Mouse (Mus musculus): ENCODE measurements at regions not wholly inside any gene's neighbourhood (a gene's known extent, or its start where the extent isn't known, plus 50 kb on each side); places are given as distances from the start of the nearest gene placed in this dataset.

- TF ChIP-seq GATA1 (IDR thresholded peaks at IDR 0.05; ENCODE audit: low read length), result no peak
Measured at GRCm38 (mm10) chr7:119384670-119385241, 74.3 kb downstream of the Gp2 start.

GRCm38 (mm10) chr7:119379935-119380334 lies 79.2 kb downstream of the Gp2 start:
- no peak for TF ChIP-seq GATA1 (IDR thresholded peaks at IDR 0.05; ENCODE audit: low read length)

GRCm38 (mm10) chr7:119364268-119364596 lies 94.9 kb downstream of the Gp2 start:
- TF ChIP-seq GATA1 (IDR thresholded peaks at IDR 0.05; ENCODE audit: low read length), result no peak

- no peak for TF ChIP-seq GATA1 (IDR thresholded peaks at IDR 0.05; ENCODE audit: low read length)
Measured at GRCm38 (mm10) chr7:119363552-119364267, 95.4 kb downstream of the Gp2 start.

- TF ChIP-seq GATA1 (IDR thresholded peaks at IDR 0.05; ENCODE audit: low read length), result no peak
Measured at GRCm38 (mm10) chr7:119357338-119357737, 101.7 kb downstream of the Gp2 start.

GRCm38 (mm10) chr7:119356251-119356650 lies 102.8 kb downstream of the Gp2 start:
- TF ChIP-seq GATA1 (IDR thresholded peaks at IDR 0.05; ENCODE audit: low read length), result no peak

- no peak for TF ChIP-seq GATA1 (IDR thresholded peaks at IDR 0.05; ENCODE audit: low read length)
Measured at GRCm38 (mm10) chr7:119352571-119352970, 106.5 kb downstream of the Gp2 start.

- no peak for TF ChIP-seq GATA1 (IDR thresholded peaks at IDR 0.05; ENCODE audit: low read length)
Measured at GRCm38 (mm10) chr7:119350641-119351040, 108.4 kb downstream of the Gp2 start.

GRCm38 (mm10) chr7:119343380-119343779 lies 115.7 kb downstream of the Gp2 start:
- TF ChIP-seq GATA1 (IDR thresholded peaks at IDR 0.05; ENCODE audit: low read length), result no peak

- no peak for TF ChIP-seq GATA1 (IDR thresholded peaks at IDR 0.05; ENCODE audit: low read length)
Measured at GRCm38 (mm10) chr7:119333102-119333501, 126.0 kb downstream of the Gp2 start.

GRCm38 (mm10) chr7:119330460-119331109 lies 128.5 kb downstream of the Gp2 start:
- TF ChIP-seq GATA1 (IDR thresholded peaks at IDR 0.05; ENCODE audit: low read length), result no peak

- TF ChIP-seq GATA1 (IDR thresholded peaks at IDR 0.05; ENCODE audit: low read length), result no peak
Measured at GRCm38 (mm10) chr7:119296307-119296706, 111.9 kb upstream of the Gpr139 start.

GRCm38 (mm10) chr7:119291442-119291841 lies 107.0 kb upstream of the Gpr139 start:
- TF ChIP-seq GATA1 (IDR thresholded peaks at IDR 0.05; ENCODE audit: low read length), result no peak

GRCm38 (mm10) chr7:119285290-119285689 lies 100.9 kb upstream of the Gpr139 start:
- no peak for TF ChIP-seq GATA1 (IDR thresholded peaks at IDR 0.05; ENCODE audit: low read length)

GRCm38 (mm10) chr7:119279896-119280661 lies 95.7 kb upstream of the Gpr139 start:
- TF ChIP-seq GATA1 (IDR thresholded peaks at IDR 0.05; ENCODE audit: low read length), result no peak

- TF ChIP-seq GATA1 (IDR thresholded peaks at IDR 0.05; ENCODE audit: low read length), result no peak
Measured at GRCm38 (mm10) chr7:119272621-119273020, 88.2 kb upstream of the Gpr139 start.

Data from G1E-ER4 (cell line).